Mouse (Mus musculus) midbrain, embryonic 16.5 days (tissue): ENCODE measurements around the gene Gm10188. TPM values are rescaled to one million over a fixed set of nuclear protein-coding genes. Genes with fewer than 3 reads are reported as not detected.

Experiments
- ATAC-seq: fragments of 200-750 bp; cut with Nextera tagmentation; 2 replicates; pipeline ENCODE4 v1.8.0; 2017; ENCODE audit warnings: moderate TSS enrichment
- H3K27ac ChIP-seq: fragments of 300-500 bp; sonication (generic); 2 replicates; pipeline ENCODE4 v1.5.1; 2014; ENCODE audit warnings: mild to moderate bottlenecking, low read length, mixed read lengths
- H3K27me3 ChIP-seq: fragments of 300-500 bp; sonication (generic); 2 replicates; pipeline ENCODE4 v1.6.1; 2014; ENCODE audit warnings: low read depth, low read length, mixed read lengths; ENCODE audit not compliant: control insufficient read depth, insufficient read depth
- H3K36me3 ChIP-seq: fragments of 300-500 bp; sonication (generic); 2 replicates; pipeline ENCODE4 v1.6.1; 2014; ENCODE audit warnings: mild to moderate bottlenecking, low read length, moderate library complexity, mixed read lengths; ENCODE audit not compliant: control insufficient read depth, insufficient read depth
- H3K4me1 ChIP-seq: fragments of 300-500 bp; sonication (generic); 2 replicates; pipeline ENCODE4 v1.6.1; 2014; ENCODE audit warnings: mild to moderate bottlenecking, low read length, mixed read lengths; ENCODE audit not compliant: control insufficient read depth, insufficient read depth
- H3K4me2 ChIP-seq: fragments of 300-500 bp; sonication (generic); 2 replicates; pipeline ENCODE4 v1.6.1; 2014; ENCODE audit warnings: mild to moderate bottlenecking, low read length, mixed read lengths
- H3K4me3 ChIP-seq: fragments of 300-500 bp; sonication (generic); 2 replicates; pipeline ENCODE4 v1.5.1; 2014; ENCODE audit warnings: low read depth, mild to moderate bottlenecking, low read length, moderate library complexity, mixed read lengths
- H3K9ac ChIP-seq: fragments of 300-500 bp; sonication (generic); 2 replicates; pipeline ENCODE4 v1.6.1; 2014; ENCODE audit warnings: low read depth, low read length, mixed read lengths
- H3K9me3 ChIP-seq: fragments of 300-500 bp; sonication (generic); replicated peaks from 2 replicates; pipeline ENCODE4 v1.6.1; 2014; ENCODE audit warnings: mild to moderate bottlenecking, low read length, mixed read lengths; ENCODE audit not compliant: control insufficient read depth, poor library complexity, severe bottlenecking
- WGBS: fragments of 180-500 bp; shearing (Covaris S2); extraction: QIAGEN DNeasy Blood & Tissue Kit; methylation state at CpG from one replicate; pipeline ENCODE4 v1.1.7; 2014; 5-methylcytosine and 5-hydroxymethylcytosine counted together
- polyA plus RNA-seq: library from polyadenylated mRNA; unstranded; fragments of >200 nt; fragmentation: Nextera tagmentation; extraction: Ambion mirVana; gene quantifications from 2 replicates; pipeline ENCODE4 v1.2.1, GENCODE M21; 2015

Gene Gm10188
- polyA plus RNA-seq, 1 experiment from 2014 or later = 0.28 TPM

- WGBS = 72% methylated on average over 9 of the region's 9 CpGs
- Histone ChIP-seq H3K4me2 (no peak overlapping the region), H3K4me1 (peaks cover 7% of the 10 kb centered on the region), H3K27ac (no peak overlapping the region), H3K9me3 (no peaks in the 10 kb centered on the region), H3K27me3 (no peaks in the 10 kb centered on the region), H3K36me3 (no peaks in the 10 kb centered on the region), H3K4me3 (no peak overlapping the region), H3K9ac (peak overlapping the region; percentile 7; the same call in 1 of the 2 replicates)
- ATAC-seq = no peak
These were observed 5.2 kb upstream of the Gm10188 start for GRCm38 (mm10) chr1:132234757-132235273.

DNA sequence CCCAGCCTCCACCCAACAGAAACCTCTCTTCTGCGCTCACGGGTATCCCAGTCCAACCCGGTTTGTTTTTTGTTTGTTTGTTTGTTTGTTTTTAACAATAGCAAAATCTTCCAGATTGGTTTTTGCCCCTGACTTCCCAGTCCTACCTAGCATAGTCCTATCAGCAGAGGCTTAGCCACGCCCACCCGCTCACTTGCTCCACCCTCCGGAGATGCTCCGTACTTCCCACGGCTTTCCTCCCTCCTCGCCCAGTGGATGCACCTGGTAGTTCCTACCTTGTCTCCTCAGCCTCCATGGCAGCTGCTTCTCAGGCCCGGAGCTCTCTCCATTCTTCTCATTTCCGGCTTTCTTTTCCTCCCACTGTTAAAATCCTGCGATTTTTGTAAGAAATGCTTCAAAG, 4.0 kb upstream of the Gm10188 start:
- Histone ChIP-seq H3K4me1 (peaks cover 7% of the 10 kb centered on the region), H3K9ac (no peak overlapping the region), H3K27me3 (no peaks in the 10 kb centered on the region), H3K9me3 (no peaks in the 10 kb centered on the region), H3K36me3 (no peaks in the 10 kb centered on the region), H3K4me2 (no peak overlapping the region), H3K27ac (no peak overlapping the region), H3K4me3 (no peak overlapping the region)
- WGBS = 23% methylated on average over 12 of the region's 12 CpGs
- ATAC-seq = no peak

DNA sequence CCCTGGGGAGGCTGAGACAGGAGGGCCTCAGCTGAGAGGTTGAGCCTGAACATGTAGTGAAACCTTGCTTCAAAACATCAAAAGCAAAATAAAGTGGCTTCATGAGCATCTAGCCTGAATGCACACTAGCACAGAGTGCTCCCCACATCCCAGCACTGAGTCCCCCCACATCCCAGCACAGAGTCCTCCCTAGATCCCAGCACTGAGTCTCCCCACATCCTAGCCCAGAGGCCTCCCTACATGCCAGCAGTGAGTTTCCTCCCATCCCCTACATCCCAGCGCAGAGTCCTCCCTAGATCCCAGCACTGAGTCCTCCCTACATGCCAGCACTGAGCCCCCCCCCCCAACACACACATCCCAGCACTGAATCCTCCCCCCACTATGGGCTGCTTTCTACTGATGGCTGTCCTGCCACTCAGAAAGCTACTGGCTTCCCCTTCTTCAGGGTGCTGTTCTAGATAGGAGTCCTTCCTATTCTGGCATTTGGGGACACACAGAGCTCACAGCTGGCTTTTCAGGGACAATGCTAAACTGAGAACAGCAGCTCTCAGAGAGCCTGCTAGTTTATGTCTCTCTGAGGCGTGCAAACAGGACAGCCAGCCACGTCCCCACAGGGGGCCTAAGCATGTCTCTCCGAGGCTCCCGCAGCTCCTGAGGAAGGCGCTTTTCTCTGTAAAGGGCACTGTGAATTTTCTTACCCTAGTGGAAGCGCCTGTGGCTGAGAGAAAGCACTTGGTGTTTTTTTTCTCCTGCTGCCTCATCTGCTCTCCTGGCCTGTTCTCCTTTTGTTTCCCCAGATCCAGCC, 2.1 kb upstream of the Gm10188 start:
- H3K9ac ChIP-seq = 0 out of 2 replicates have a peak overlapping the region, but pooled peaks have one; percentile 38
- WGBS = 20% methylated on average over 7 of the region's 7 CpGs
- no peaks in the 10 kb centered on the region for H3K27me3 ChIP-seq
- peaks cover 7% of the 10 kb centered on the region for H3K4me1 ChIP-seq
- ATAC-seq = no peak
- no peak overlapping the region for H3K4me3 ChIP-seq
- no peaks in the 10 kb centered on the region for H3K36me3 ChIP-seq
- H3K27ac ChIP-seq = peak overlapping the region; percentile 69
- no peaks in the 10 kb centered on the region for H3K9me3 ChIP-seq
- no peak overlapping the region for H3K4me2 ChIP-seq

GRCm38 (mm10) chr1:132226297-132227080, 3.1 kb downstream of the Gm10188 start:
- Histone ChIP-seq H3K9ac (no peak overlapping the region), H3K27ac (no peak overlapping the region), H3K27me3 (no peaks in the 10 kb centered on the region), H3K4me3 (no peak overlapping the region), H3K4me1 (peaks cover 17% of the 10 kb centered on the region), H3K4me2 (no peak overlapping the region), H3K36me3 (no peaks in the 10 kb centered on the region), H3K9me3 (no peaks in the 10 kb centered on the region)
- ATAC-seq = no peak
- 81% methylated on average over 12 of the region's 13 CpGs for WGBS

DNA sequence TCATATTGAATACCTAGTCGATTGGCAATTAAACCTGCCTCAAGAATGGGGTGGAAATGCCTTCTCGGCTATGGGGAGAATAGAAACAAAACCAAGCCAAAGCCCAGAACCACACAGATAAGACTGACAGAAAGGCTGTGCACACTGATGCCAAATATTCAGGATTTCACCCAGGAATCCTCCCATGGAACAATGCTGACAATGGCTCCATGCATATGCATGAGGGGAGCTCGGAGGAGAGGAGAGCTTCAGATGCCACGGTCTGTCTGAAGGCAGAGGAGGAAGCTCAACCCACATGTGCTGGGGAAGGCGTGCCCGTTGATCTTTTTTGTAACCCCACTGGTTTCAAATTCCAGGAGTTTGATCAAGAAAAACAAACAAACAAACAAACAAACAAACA, 7.4 kb downstream of the Gm10188 start:
- 6% methylated on average over 6 of the region's 6 CpGs for WGBS
- no peaks in the 10 kb centered on the region for H3K36me3 ChIP-seq
- ATAC-seq = peak; percentile 80
- no peaks in the 10 kb centered on the region for H3K9me3 ChIP-seq
- H3K4me1 ChIP-seq = peaks cover 20% of the 10 kb centered on the region
- peak overlapping the region; percentile 72 for H3K27ac ChIP-seq
- H3K9ac ChIP-seq = no peak overlapping the region
- no peak overlapping the region for H3K4me3 ChIP-seq
- no peaks in the 10 kb centered on the region for H3K27me3 ChIP-seq
- H3K4me2 ChIP-seq = peak overlapping the region; percentile 25; the same call in 1 of the 2 replicates

- Histone ChIP-seq H3K4me2 (no peak overlapping the region), H3K9me3 (no peaks in the 10 kb centered on the region), H3K9ac (no peak overlapping the region), H3K27ac (peak overlapping the region; percentile 72), H3K4me1 (peaks cover 20% of the 10 kb centered on the region), H3K36me3 (no peaks in the 10 kb centered on the region), H3K27me3 (no peaks in the 10 kb centered on the region), H3K4me3 (no peak overlapping the region)
- 24% methylated on average over 2 of the region's 2 CpGs for WGBS
- ATAC-seq = 0 out of 2 replicates have a peak, but pooled peaks have one; percentile 56
These were observed 7.9 kb downstream of the Gm10188 start for GRCm38 (mm10) chr1:132221627-132222026.

GRCm38 (mm10) chr1:132216276-132216675, 13.3 kb downstream of the Gm10188 start:
- H3K4me2 ChIP-seq = no peak overlapping the region
- H3K4me1 ChIP-seq = peaks cover 26% of the 10 kb centered on the region
- H3K9ac ChIP-seq = no peak overlapping the region
- H3K4me3 ChIP-seq = no peak overlapping the region
- no peak overlapping the region for H3K27ac ChIP-seq
- no peaks in the 10 kb centered on the region for H3K36me3 ChIP-seq
- 46% methylated on average over 3 of the region's 3 CpGs for WGBS
- ATAC-seq = no peak
- H3K27me3 ChIP-seq = no peaks in the 10 kb centered on the region
- H3K9me3 ChIP-seq = no peaks in the 10 kb centered on the region

DNA sequence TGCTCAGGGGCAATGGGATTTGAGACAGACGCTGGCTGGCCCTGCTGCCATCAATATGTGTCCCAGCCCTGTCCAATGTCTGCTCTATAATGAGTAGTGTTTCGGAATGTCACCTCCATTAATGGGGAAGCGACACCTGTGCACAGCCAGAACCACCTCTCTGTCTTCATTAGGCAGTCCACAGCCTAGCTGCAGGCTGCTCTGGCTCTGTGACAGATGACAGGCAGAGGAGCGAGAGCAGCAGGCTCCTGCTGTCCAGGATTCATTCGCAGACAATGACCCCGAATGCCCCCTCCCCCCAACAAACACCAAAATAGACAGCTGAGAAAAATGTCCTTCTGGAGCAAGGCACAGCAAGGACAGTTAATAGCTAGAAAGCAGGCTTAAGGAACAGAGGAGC, 16.5 kb downstream of the Gm10188 start:
- H3K27ac ChIP-seq = peak overlapping the region; percentile 62
- H3K27me3 ChIP-seq = no peaks in the 10 kb centered on the region
- H3K4me1 ChIP-seq = peaks cover 54% of the 10 kb centered on the region
- WGBS = 20% methylated on average over 6 of the region's 6 CpGs
- ATAC-seq = peak; percentile 47
- H3K9me3 ChIP-seq = no peaks in the 10 kb centered on the region
- H3K4me3 ChIP-seq = no peak overlapping the region
- H3K36me3 ChIP-seq = no peaks in the 10 kb centered on the region
- peak overlapping the region; percentile 7; the same call in 1 of the 2 replicates for H3K9ac ChIP-seq
- no peak overlapping the region for H3K4me2 ChIP-seq
